Mouse (Mus musculus): ENCODE measurements at regions not wholly inside any gene's neighbourhood (a gene's known extent, or its start where the extent isn't known, plus 50 kb on each side); places are given as distances from the start of the nearest gene placed in this dataset.
A peak's percentile ranks its signal among the peaks of the same experiment; 100 is the strongest.

- WGBS: 86% methylated on average over 3 of the region's 3 CpGs
- Histone ChIP-seq H3K27me3 (ENCODE audit: control insufficient read depth, insufficient read depth, low read length) (no peaks in the 10 kb centered on the region), H3K4me1 (replicated peaks; ENCODE audit: control insufficient read depth, insufficient read depth, low read length) (no peaks in the 10 kb centered on the region), H3K27ac (no peak overlapping the region), H3K4me2 (replicated peaks) (no peak overlapping the region), H3K9ac (no peak overlapping the region), H3K4me3 (replicated peaks; ENCODE audit: low read length) (no peak overlapping the region), H3K36me3 (replicated peaks; ENCODE audit: control insufficient read depth, insufficient read depth) (no peaks in the 10 kb centered on the region), H3K9me3 (ENCODE audit: control insufficient read depth, low read length) (no peaks in the 10 kb centered on the region)
- ATAC-seq (ENCODE audit: low FRiP score) (no peak), DNase-seq (ENCODE audit: low spot score) (no peak)
Observed at GRCm38 (mm10) chr10:95029554-95029953, 84.9 kb upstream of the Plxnc1 start.

DNA sequence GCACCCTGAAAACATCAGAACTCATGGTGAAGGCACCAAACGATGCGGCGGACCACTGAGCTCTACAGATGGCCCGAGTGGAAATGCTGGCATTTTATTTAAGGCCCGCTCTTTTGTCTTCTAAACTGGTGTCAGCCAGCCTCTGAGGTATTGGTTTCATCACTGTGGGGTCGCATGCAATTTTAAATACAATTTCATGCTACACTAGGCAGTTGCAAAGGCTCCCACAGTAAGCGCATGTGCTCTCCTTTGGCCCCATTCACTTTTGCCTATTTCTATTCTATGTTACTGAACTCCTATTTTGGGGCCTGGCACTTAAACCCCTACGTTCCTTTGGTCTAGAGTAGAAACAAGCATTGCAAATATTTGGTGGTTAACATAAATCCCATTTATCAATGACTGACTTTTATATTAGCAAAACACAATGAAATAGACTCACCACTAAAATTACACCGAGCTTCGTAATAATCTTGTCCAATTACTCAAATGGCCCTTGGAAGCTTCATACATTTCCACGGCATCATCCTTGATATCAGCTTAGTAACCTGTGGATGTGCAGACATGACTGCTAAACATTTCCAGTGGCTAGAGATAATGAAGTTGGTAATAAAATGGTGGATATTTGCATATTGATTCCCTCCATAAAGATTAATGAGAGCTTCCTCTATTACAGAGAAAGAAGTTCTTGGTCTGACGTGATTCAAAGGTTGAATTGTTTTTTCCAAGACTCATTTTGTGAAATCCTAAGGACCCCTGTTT lies 81.1 kb upstream of the Plxnc1 start:
- WGBS: 56% methylated on average over 12 of the region's 12 CpGs
- Histone ChIP-seq H3K27ac (peak overlapping the region; percentile 43; the same call in 1 of the 2 replicates), H3K9ac (no peak overlapping the region), H3K27me3 (ENCODE audit: control insufficient read depth, insufficient read depth, low read length) (no peaks in the 10 kb centered on the region), H3K4me1 (replicated peaks; ENCODE audit: control insufficient read depth, insufficient read depth, low read length) (no peaks in the 10 kb centered on the region), H3K9me3 (ENCODE audit: control insufficient read depth, low read length) (no peaks in the 10 kb centered on the region), H3K4me2 (replicated peaks) (no peak overlapping the region), H3K36me3 (replicated peaks; ENCODE audit: control insufficient read depth, insufficient read depth) (no peaks in the 10 kb centered on the region), H3K4me3 (replicated peaks; ENCODE audit: low read length) (no peak overlapping the region)
- no peak for DNase-seq (ENCODE audit: low spot score)
- no peak for ATAC-seq (ENCODE audit: low FRiP score)

- Histone ChIP-seq H3K4me2 (replicated peaks) (no peak overlapping the region), H3K9me3 (ENCODE audit: control insufficient read depth, low read length) (no peaks in the 10 kb centered on the region), H3K9ac (no peak overlapping the region), H3K36me3 (replicated peaks; ENCODE audit: control insufficient read depth, insufficient read depth) (no peaks in the 10 kb centered on the region), H3K4me1 (replicated peaks; ENCODE audit: control insufficient read depth, insufficient read depth, low read length) (no peaks in the 10 kb centered on the region), H3K4me3 (replicated peaks; ENCODE audit: low read length) (no peak overlapping the region), H3K27me3 (ENCODE audit: control insufficient read depth, insufficient read depth, low read length) (no peaks in the 10 kb centered on the region), H3K27ac (no peak overlapping the region)
- ATAC-seq (ENCODE audit: low FRiP score) (no peak), DNase-seq (ENCODE audit: low spot score) (no peak)
- 76% methylated on average over 1 of the region's 1 CpGs for WGBS
Observed at GRCm38 (mm10) chr10:95021209-95021608, 76.6 kb upstream of the Plxnc1 start.

- WGBS: 94% methylated on average over 7 of the region's 7 CpGs
- no peak overlapping the region for H3K4me2 ChIP-seq (replicated peaks)
- H3K9me3 ChIP-seq (ENCODE audit: control insufficient read depth, low read length): no peaks in the 10 kb centered on the region
- DNase-seq (ENCODE audit: low spot score) (no peak), ATAC-seq (ENCODE audit: low FRiP score) (no peak)
- no peaks in the 10 kb centered on the region for H3K27me3 ChIP-seq (ENCODE audit: control insufficient read depth, insufficient read depth, low read length)
- no peaks in the 10 kb centered on the region for H3K4me1 ChIP-seq (replicated peaks; ENCODE audit: control insufficient read depth, insufficient read depth, low read length)
- no peak overlapping the region for H3K4me3 ChIP-seq (replicated peaks; ENCODE audit: low read length)
- no peak overlapping the region for H3K9ac ChIP-seq
- H3K27ac ChIP-seq: no peak overlapping the region
- H3K36me3 ChIP-seq (replicated peaks; ENCODE audit: control insufficient read depth, insufficient read depth): no peaks in the 10 kb centered on the region
Observed at GRCm38 (mm10) chr10:95016896-95017295, 72.3 kb upstream of the Plxnc1 start.

- Histone ChIP-seq H3K9ac (no peak overlapping the region), H3K9me3 (ENCODE audit: control insufficient read depth, low read length) (no peaks in the 10 kb centered on the region), H3K36me3 (replicated peaks; ENCODE audit: control insufficient read depth, insufficient read depth) (no peaks in the 10 kb centered on the region), H3K4me1 (replicated peaks; ENCODE audit: control insufficient read depth, insufficient read depth, low read length) (no peaks in the 10 kb centered on the region), H3K27ac (no peak overlapping the region), H3K4me2 (replicated peaks) (no peak overlapping the region), H3K27me3 (ENCODE audit: control insufficient read depth, insufficient read depth, low read length) (no peaks in the 10 kb centered on the region), H3K4me3 (replicated peaks; ENCODE audit: low read length) (no peak overlapping the region)
- peak; percentile 31; the same call in 1 of the 2 replicates for ATAC-seq (ENCODE audit: low FRiP score)
- WGBS: 63% methylated on average over 9 of the region's 9 CpGs
- no peak for DNase-seq (ENCODE audit: low spot score)
Observed at GRCm38 (mm10) chr10:95015298-95015951, 70.8 kb upstream of the Plxnc1 start.

GRCm38 (mm10) chr10:95013946-95014345 lies 69.3 kb upstream of the Plxnc1 start:
- DNase-seq (ENCODE audit: low spot score): no peak
- H3K9me3 ChIP-seq (ENCODE audit: control insufficient read depth, low read length): no peaks in the 10 kb centered on the region
- no peaks in the 10 kb centered on the region for H3K27me3 ChIP-seq (ENCODE audit: control insufficient read depth, insufficient read depth, low read length)
- no peak overlapping the region for H3K4me3 ChIP-seq (replicated peaks; ENCODE audit: low read length)
- H3K9ac ChIP-seq: no peak overlapping the region
- H3K4me2 ChIP-seq (replicated peaks): no peak overlapping the region
- no peak for ATAC-seq (ENCODE audit: low FRiP score)
- no peaks in the 10 kb centered on the region for H3K4me1 ChIP-seq (replicated peaks; ENCODE audit: control insufficient read depth, insufficient read depth, low read length)
- no peak overlapping the region for H3K27ac ChIP-seq
- no peaks in the 10 kb centered on the region for H3K36me3 ChIP-seq (replicated peaks; ENCODE audit: control insufficient read depth, insufficient read depth)
- WGBS: 74% methylated on average over 4 of the region's 4 CpGs

DNA sequence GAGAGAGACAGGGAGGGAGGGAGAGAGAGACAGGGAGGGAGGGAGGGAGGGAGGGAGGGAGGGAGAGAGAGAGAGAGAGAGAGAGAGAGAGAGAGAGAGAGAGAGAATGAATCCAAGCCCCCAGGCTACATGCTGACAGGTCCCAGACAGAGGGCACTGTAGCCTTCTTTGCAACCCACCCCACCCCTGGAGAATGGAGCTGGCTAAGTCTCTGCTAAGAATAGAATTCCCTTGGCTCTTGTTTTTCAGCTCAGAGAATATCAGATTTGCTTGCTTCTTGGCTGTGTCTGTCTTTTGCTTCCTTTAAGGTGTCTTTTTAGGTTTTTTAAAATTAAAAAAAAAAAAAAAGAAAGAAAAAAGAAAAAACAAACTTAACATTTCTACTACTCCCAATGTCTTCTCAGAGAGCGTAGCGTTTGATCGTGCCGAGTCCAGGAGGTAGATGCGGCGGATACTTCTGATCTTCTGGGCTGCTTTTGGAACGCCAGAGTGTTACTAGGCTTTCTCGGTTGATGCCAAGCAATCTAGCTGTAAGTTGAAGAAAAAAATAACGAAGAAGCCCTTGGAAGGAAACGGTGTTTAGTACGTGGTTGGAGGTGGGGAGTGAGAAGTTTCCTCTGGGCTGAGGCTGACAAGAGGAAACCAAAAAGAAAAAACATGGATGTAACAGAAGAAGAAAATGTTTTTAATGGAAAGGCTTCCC lies 68.7 kb upstream of the Plxnc1 start:
- H3K4me2 ChIP-seq (replicated peaks): no peak overlapping the region
- H3K4me1 ChIP-seq (replicated peaks; ENCODE audit: control insufficient read depth, insufficient read depth, low read length): no peaks in the 10 kb centered on the region
- no peaks in the 10 kb centered on the region for H3K27me3 ChIP-seq (ENCODE audit: control insufficient read depth, insufficient read depth, low read length)
- ATAC-seq (ENCODE audit: low FRiP score) (no peak), DNase-seq (ENCODE audit: low spot score) (no peak)
- 92% methylated on average over 11 of the region's 11 CpGs for WGBS
- H3K4me3 ChIP-seq (replicated peaks; ENCODE audit: low read length): no peak overlapping the region
- no peaks in the 10 kb centered on the region for H3K36me3 ChIP-seq (replicated peaks; ENCODE audit: control insufficient read depth, insufficient read depth)
- no peaks in the 10 kb centered on the region for H3K9me3 ChIP-seq (ENCODE audit: control insufficient read depth, low read length)
- no peak overlapping the region for H3K9ac ChIP-seq
- no peak overlapping the region for H3K27ac ChIP-seq

- H3K4me3 ChIP-seq (replicated peaks; ENCODE audit: low read length): no peak overlapping the region
- DNase-seq (ENCODE audit: low spot score): no peak
- WGBS: 94% methylated on average over 6 of the region's 6 CpGs
Observed at GRCm38 (mm10) chr10:95010333-95010732, 65.7 kb upstream of the Plxnc1 start.

DNA sequence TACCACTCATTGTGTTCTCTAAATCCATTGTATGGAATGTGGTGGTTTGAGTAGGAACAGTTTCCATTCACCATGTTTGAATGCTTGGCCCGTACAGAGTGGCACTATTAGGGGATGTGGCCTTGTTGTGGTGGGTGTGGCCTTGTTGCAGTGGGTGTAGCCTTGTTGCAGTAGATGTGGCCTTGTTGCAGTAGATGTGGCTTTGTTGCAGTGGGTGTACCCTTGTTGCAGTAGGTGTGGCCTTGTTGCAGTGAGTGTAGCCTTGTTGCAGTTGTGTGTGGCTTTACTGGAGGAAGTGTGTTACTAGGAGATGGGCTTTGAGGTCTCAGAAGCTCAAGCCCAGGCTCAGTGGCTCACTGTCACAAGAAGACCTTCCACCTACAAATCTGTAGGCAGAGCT lies 64.4 kb upstream of the Plxnc1 start:
- no peaks in the 10 kb centered on the region for H3K4me1 ChIP-seq (replicated peaks; ENCODE audit: control insufficient read depth, insufficient read depth, low read length)
- WGBS: 74% methylated on average over 1 of the region's 1 CpGs
- H3K9ac ChIP-seq: no peak overlapping the region
- DNase-seq (ENCODE audit: low spot score): no peak
- H3K36me3 ChIP-seq (replicated peaks; ENCODE audit: control insufficient read depth, insufficient read depth): no peaks in the 10 kb centered on the region
- H3K27me3 ChIP-seq (ENCODE audit: control insufficient read depth, insufficient read depth, low read length): no peaks in the 10 kb centered on the region
- ATAC-seq (ENCODE audit: low FRiP score): no peak
- H3K4me3 ChIP-seq (replicated peaks; ENCODE audit: low read length): no peak overlapping the region
- no peaks in the 10 kb centered on the region for H3K9me3 ChIP-seq (ENCODE audit: control insufficient read depth, low read length)
- no peak overlapping the region for H3K27ac ChIP-seq
- no peak overlapping the region for H3K4me2 ChIP-seq (replicated peaks)

More at GRCm38 (mm10) chr10:95010333-95010732, 65.7 kb upstream of the Plxnc1 start:
- H3K4me1 ChIP-seq (replicated peaks; ENCODE audit: control insufficient read depth, insufficient read depth, low read length): no peaks in the 10 kb centered on the region
- no peak for ATAC-seq (ENCODE audit: low FRiP score)
- no peaks in the 10 kb centered on the region for H3K27me3 ChIP-seq (ENCODE audit: control insufficient read depth, insufficient read depth, low read length)
- H3K9ac ChIP-seq: no peak overlapping the region
- no peaks in the 10 kb centered on the region for H3K9me3 ChIP-seq (ENCODE audit: control insufficient read depth, low read length)
- H3K36me3 ChIP-seq (replicated peaks; ENCODE audit: control insufficient read depth, insufficient read depth): no peaks in the 10 kb centered on the region
- no peak overlapping the region for H3K4me2 ChIP-seq (replicated peaks)
- H3K27ac ChIP-seq: no peak overlapping the region
